Mouse (Mus musculus) C2C12 (cell line): ENCODE data around the gene Shc2.

Experiments
- CEBPB ChIP-seq: IDR thresholded peaks from one replicate; pipeline ENCODE4 v1.6.1; 2011; ENCODE audit warnings: low read depth, mild to moderate bottlenecking, control low read depth, moderate library complexity
- CTCF ChIP-seq: IDR thresholded peaks from one replicate; pipeline ENCODE4 v1.5.1; 2011; ENCODE audit not compliant: control insufficient read depth, insufficient read depth, insufficient read length
- MAX ChIP-seq: IDR thresholded peaks from one replicate; pipeline ENCODE4 v1.6.1; 2011; ENCODE audit warnings: mild to moderate bottlenecking, control low read depth

- TF ChIP-seq CTCF (no peak), MAX (no peak), CEBPB (no peak)
Observed at GRCm38 (mm10) chr10:79616376-79616775, 21.3 kb downstream of the Shc2 start.
